Mouse (Mus musculus) urinary bladder, postnatal 14 days (tissue): ENCODE data around the gene Fmo4.
"Not testable (repeated sequence)": the region's sequence is repeated elsewhere in the genome, so short reads cannot be mapped to it uniquely, and the experiment has no call there.

Experiments
- DNase-seq: peaks from one replicate; pipeline ENCODE4 v3.0.0; 2021; ENCODE audit warnings: low spot score

The Fmo4 gene

GRCm38 (mm10) chr1:162792306-162793044, 21.3 kb downstream of the Fmo4 start:
- no peak for DNase-seq

- DNase-seq = no peak
Measured at GRCm38 (mm10) chr1:162785222-162785621, 28.6 kb downstream of the Fmo4 start.

GRCm38 (mm10) chr1:162783669-162784248, 30.0 kb downstream of the Fmo4 start:
- no peak for DNase-seq

- not testable (repeated sequence) for DNase-seq
Measured at GRCm38 (mm10) chr1:162781035-162781434, 32.7 kb downstream of the Fmo4 start.

GRCm38 (mm10) chr1:162777943-162778538, 35.7 kb downstream of the Fmo4 start:
- DNase-seq = no peak

GRCm38 (mm10) chr1:162773661-162774060, 40.1 kb downstream of the Fmo4 start:
- DNase-seq = no peak

GRCm38 (mm10) chr1:162771617-162772360, 42.0 kb downstream of the Fmo4 start:
- no peak for DNase-seq

- DNase-seq = no peak
Measured at GRCm38 (mm10) chr1:162752009-162752408, 61.8 kb downstream of the Fmo4 start.

GRCm38 (mm10) chr1:162749607-162750006, 64.2 kb downstream of the Fmo4 start:
- DNase-seq = no peak

GRCm38 (mm10) chr1:162748761-162749160, 65.0 kb downstream of the Fmo4 start:
- DNase-seq = no peak
